Mouse (Mus musculus): ENCODE results near the gene Arhgap25. TPM values are rescaled to one million over a fixed set of nuclear protein-coding genes. Genes with fewer than 3 reads are reported as not detected.
A peak's percentile ranks its signal among the peaks of the same experiment; 100 is the strongest.
"Not testable (repeated sequence)": the region's sequence is repeated elsewhere in the genome, so short reads cannot be mapped to it uniquely, and the experiment has no call there.

Gene Arhgap25
- polyA plus RNA-seq (2015; fragmentation: Nextera tagmentation; extraction: Ambion mirVana): 3.4 TPM in 2 replicates

DNA sequence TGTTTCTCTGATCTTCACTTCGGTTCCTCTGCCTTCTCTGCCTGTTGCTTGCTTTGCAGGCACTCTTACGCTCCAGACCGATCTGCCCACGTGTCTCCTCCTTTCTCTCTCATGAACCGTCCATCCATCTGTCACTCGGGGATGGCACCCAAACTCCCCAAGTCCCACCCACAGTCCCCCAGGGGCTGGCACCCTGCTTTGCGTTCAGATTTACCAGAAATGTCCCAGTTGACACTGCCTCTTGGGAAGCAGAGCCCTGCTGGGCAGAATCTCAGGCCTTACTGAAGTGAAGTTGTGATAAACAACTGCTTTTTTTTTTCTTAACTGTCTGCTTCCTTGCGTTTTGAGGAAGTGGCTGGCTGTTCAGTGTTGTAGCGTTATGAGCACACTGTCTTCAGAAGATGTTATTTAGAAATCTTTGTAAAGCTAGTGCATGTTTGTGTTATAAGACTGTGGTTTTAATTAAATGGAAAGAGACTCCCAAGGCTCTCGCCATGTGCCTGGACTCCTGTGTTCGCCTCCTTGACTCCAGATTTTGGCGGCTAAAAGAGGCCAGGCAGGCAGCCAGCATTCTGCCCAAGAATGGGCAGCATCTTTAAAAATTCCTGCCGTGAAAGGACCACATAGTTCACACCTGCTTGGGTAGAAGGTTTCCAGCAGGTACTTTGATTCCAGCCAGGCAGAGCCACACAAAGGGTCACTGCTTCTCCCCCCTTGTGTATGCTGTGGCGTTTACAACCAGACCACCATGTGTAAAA lies at the start of gene Arhgap25:
Gene Arhgap25, minus strand, starts transcription at position 307 of the 758 bp plus-strand sequence.
- Histone ChIP-seq H3K4me3 (replicated peaks) (no peak within 1 kb of the TSS), H3K36me3 (no peaks in the 10 kb centered on the region), H3K4me1 (replicated peaks) (no peaks in the 10 kb centered on the region), H3K9me3 (no peaks in the 10 kb centered on the region), H3K27me3 (replicated peaks) (no peaks in the 10 kb centered on the region), H3K9ac (no peak within 1 kb of the TSS), H3K4me2 (replicated peaks) (no peak within 1 kb of the TSS), H3K27ac (no peak within 1 kb of the TSS)
- 46% methylated on average over 14 of the region's 14 CpGs for WGBS
- no peak for ATAC-seq

DNA sequence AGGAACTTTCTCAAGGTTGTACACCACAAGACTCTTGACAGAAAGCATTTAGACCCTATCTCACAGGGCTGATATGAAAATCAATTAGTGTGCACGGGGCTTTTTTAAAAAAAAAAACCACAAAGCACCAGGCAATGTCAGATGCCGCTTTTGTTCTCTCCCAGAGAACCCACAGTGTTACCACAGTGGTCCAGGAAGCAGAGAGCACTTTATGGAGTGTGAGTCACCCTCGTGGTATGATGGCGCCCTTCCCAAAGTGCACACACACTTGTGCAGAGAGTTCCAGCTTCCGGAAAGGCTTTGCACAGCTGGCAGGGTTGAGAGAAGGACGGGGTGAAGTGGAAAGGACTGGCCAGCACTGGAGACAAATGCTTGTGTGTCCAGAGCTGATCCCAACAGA lies 49.4 kb upstream of the Arhgap25 start:
- Histone ChIP-seq H3K9me3 (no peaks in the 10 kb centered on the region), H3K4me2 (replicated peaks) (no peak overlapping the region), H3K27me3 (replicated peaks) (no peaks in the 10 kb centered on the region), H3K27ac (0 out of 2 replicates have a peak overlapping the region, but pooled peaks have one; percentile 4), H3K9ac (no peak overlapping the region), H3K4me1 (replicated peaks) (no peaks in the 10 kb centered on the region), H3K36me3 (no peaks in the 10 kb centered on the region), H3K4me3 (replicated peaks) (no peak overlapping the region)
- 46% methylated on average over 6 of the region's 6 CpGs for WGBS
- peak; percentile 89 for ATAC-seq

DNA sequence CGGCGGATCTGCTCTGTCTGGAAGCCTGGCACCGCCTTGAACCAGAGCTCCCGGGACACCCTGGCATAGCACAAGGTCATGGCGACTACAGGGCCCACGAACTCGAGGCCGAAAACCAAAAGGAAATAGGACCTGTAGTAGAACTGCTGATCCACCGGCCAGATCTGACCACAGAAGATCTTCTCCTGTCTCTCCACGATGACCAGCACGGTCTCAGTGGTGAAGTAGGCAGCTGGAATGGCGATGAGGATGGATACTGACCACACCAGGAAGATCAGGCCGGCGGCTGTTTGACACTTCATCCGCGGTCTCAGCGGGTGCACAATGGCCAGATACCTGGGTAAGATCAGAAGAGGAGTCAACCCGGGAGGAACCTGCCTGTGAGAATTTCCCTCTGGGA lies 48.5 kb upstream of the Arhgap25 start:
- Histone ChIP-seq H3K4me1 (replicated peaks) (peaks cover 4% of the 10 kb centered on the region), H3K4me2 (replicated peaks) (no peak overlapping the region), H3K4me3 (replicated peaks) (no peak overlapping the region), H3K36me3 (no peaks in the 10 kb centered on the region), H3K27me3 (replicated peaks) (no peaks in the 10 kb centered on the region), H3K27ac (no peak overlapping the region), H3K9ac (no peak overlapping the region), H3K9me3 (no peaks in the 10 kb centered on the region)
- ATAC-seq: no peak
- 89% methylated on average over 18 of the region's 18 CpGs for WGBS

DNA sequence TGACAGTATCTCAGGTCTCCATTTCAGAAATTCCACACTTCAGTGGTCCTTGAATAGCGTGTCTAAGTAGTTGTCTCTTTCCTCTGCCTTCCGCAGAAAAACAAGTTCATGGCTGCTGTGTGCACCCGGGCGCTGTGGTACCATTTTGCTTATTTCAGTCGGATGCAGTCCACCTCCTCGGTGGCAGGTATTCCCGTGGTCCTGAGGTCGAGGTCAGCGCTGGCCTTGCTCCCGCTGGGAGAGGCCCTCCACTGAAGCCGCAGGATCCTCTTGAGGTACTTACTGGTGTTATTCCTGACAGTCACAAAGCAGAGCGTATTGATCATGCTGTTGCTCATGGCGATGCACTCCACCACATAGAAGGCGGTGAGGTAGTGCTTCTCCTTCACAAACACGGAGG lies 48.0 kb upstream of the Arhgap25 start:
- Histone ChIP-seq H3K4me1 (replicated peaks) (peaks cover 7% of the 10 kb centered on the region), H3K4me3 (replicated peaks) (no peak overlapping the region), H3K27me3 (replicated peaks) (no peaks in the 10 kb centered on the region), H3K36me3 (no peaks in the 10 kb centered on the region), H3K27ac (no peak overlapping the region), H3K9me3 (no peaks in the 10 kb centered on the region), H3K9ac (no peak overlapping the region), H3K4me2 (replicated peaks) (no peak overlapping the region)
- ATAC-seq: no peak
- 90% methylated on average over 15 of the region's 15 CpGs for WGBS

DNA sequence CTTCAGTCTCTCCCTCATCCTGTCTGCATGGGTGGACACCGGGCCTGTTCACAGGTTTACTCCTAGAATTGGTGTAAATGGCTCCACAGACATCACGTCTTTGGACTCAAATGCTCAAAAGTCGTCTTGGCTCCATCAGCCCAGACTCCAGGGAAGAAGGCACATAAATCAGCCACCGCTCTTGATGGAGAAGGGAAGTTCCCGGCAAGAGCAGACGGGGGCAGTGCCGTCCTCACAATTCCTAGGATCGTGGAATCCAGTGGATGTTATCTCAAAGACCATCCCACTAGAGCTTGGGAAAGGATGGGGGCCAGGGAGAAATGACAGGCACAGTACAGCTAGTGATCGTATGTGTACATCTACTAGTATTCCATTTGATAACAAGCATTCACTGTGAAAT lies 45.2 kb upstream of the Arhgap25 start:
- no peak overlapping the region for H3K9ac ChIP-seq
- peaks cover 7% of the 10 kb centered on the region for H3K4me1 ChIP-seq (replicated peaks)
- ATAC-seq: no peak
- WGBS: 45% methylated on average over 9 of the region's 9 CpGs
- no peaks in the 10 kb centered on the region for H3K27me3 ChIP-seq (replicated peaks)
- no peaks in the 10 kb centered on the region for H3K9me3 ChIP-seq
- H3K4me2 ChIP-seq (replicated peaks): no peak overlapping the region
- no peak overlapping the region for H3K4me3 ChIP-seq (replicated peaks)
- H3K27ac ChIP-seq: no peak overlapping the region
- no peaks in the 10 kb centered on the region for H3K36me3 ChIP-seq

DNA sequence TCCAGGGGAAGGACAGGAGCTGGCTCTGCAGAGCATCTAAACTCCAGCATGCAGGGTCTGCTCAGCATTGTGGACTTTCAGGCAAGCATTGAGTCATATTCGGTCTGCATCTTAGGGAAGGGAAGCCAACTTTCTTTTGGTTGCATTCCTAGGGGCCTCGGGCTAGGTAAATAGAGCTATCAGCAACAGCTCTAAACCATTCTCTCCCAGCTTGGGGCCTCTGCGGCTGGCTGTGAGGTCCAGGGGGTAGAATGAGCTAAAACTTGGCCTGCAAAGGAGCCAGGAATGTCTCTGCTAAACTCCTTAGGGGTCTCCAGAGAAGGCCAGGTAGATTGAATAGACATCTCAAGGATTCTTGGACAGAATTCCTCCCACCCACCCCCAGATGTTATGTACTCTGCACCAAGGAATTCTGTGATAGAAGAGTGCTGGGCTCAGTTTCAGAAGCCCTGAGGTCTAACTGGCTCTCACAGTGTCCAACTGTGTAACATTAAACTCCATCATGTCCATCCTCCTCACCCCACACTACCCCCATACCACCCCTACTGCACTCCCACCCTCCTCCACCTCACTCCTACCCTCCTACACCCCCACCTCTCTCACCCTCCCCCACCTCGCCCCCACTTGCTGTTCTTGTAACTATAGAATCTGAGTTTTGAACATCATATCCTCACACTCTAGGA lies 43.7 kb upstream of the Arhgap25 start:
- Histone ChIP-seq H3K4me2 (replicated peaks) (no peak overlapping the region), H3K4me3 (replicated peaks) (no peak overlapping the region), H3K27ac (0 out of 2 replicates have a peak overlapping the region, but pooled peaks have one; percentile 48), H3K9ac (no peak overlapping the region), H3K36me3 (no peaks in the 10 kb centered on the region), H3K4me1 (replicated peaks) (peaks cover 7% of the 10 kb centered on the region), H3K9me3 (no peaks in the 10 kb centered on the region), H3K27me3 (replicated peaks) (no peaks in the 10 kb centered on the region)
- WGBS: 33% methylated on average over 4 of the region's 4 CpGs
- ATAC-seq: peak; percentile 76

DNA sequence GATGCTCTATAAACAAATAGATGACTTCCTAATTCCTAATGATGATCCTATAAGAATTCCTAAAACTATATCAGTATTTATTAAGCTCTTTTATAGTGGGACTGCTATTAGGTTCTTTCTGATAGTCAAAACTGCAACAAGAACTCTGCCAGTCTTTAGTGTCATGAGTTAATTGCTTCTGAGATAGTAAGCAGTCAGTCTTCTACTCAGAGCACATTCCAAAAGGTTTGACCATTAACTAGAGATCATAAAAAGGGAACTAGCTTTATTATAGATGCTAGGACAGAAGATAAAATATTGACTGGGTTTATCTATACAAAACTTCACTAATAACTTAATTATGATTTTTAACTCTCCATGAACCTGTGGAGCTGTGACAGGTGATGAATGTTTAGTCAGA lies 38.8 kb upstream of the Arhgap25 start:
- H3K4me1 ChIP-seq (replicated peaks): peaks cover 14% of the 10 kb centered on the region
- not testable (repeated sequence) for H3K4me2 ChIP-seq (replicated peaks); H3K4me3 ChIP-seq (replicated peaks); H3K36me3 ChIP-seq; H3K9me3 ChIP-seq; H3K27ac ChIP-seq; H3K27me3 ChIP-seq (replicated peaks); H3K9ac ChIP-seq
- ATAC-seq: peak; percentile 56; the same call in 1 of the 2 replicates

DNA sequence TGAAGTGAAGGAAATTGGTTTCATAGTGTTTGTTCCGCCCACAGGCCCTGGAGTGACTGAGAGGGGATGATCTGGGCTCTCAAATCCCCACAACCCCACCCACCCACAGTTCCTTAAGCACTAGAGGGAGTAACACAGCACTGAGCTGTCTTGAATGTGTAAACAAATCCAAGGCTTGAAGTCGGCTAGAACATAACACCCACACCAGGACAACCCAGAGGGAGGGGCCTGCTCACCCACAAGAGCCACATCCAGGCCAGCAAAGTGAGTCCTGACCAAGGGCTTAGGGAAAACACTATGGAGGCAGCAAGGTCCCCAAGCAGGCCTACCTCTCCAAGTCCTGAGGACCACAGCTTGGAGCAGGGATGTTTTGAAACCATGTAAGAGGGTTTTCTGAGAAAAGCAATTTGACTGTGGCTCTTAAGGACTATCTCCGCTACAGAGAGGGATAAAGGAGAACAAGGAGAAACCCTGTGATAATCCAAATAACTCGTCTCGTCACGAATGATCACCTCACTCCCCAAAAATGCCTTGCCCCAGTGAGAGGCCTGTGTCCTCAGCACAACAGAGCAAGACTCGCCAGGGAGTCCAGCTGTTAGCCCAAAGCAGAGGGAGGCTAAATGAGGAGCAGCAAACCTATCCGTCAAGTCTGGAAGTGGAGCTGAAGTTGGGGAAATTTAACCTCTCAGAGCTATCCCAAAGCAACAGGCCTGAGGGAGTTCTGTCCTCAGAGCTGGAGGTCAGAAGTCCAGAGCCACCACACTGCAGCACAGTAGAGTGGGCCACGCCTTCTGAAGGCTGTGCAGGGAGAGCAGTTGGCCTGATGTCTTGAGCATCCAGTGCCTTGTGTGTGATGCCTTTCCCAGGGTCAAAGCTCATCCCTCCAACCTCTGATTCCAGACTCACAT lies 34.9 kb upstream of the Arhgap25 start:
- WGBS: 48% methylated on average over 9 of the region's 9 CpGs
- Histone ChIP-seq H3K27me3 (replicated peaks) (no peaks in the 10 kb centered on the region), H3K4me3 (replicated peaks) (no peak overlapping the region), H3K9ac (no peak overlapping the region), H3K4me2 (replicated peaks) (no peak overlapping the region), H3K9me3 (no peaks in the 10 kb centered on the region), H3K36me3 (no peaks in the 10 kb centered on the region), H3K4me1 (replicated peaks) (peaks cover 8% of the 10 kb centered on the region; the same call in 1 of the 2 replicates), H3K27ac (no peak overlapping the region)
- peak; percentile 76 for ATAC-seq

DNA sequence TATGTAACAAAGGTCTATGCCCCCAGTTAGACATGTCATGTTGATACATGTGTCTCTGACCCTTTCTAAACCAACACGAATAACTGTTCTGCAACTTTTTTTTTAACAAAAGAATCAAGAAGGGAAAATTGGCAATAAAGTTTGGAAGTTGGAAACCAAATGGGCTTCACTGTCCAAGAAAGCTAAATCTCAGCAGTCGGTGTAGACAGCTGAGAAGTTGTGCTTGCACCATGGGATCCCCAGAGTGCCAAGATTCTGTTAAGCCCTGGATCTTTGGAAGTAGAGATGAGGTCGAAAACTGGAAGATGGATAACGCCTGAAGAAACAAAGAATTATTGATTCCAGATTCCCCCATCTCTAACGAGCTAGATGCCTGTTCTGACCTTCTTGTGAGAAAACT lies 32.1 kb upstream of the Arhgap25 start:
- no peak overlapping the region for H3K4me2 ChIP-seq (replicated peaks)
- 72% methylated on average over 5 of the region's 5 CpGs for WGBS
- H3K9ac ChIP-seq: no peak overlapping the region
- no peaks in the 10 kb centered on the region for H3K27me3 ChIP-seq (replicated peaks)
- H3K4me3 ChIP-seq (replicated peaks): no peak overlapping the region
- H3K4me1 ChIP-seq (replicated peaks): peaks cover 8% of the 10 kb centered on the region; the same call in 1 of the 2 replicates
- no peak for ATAC-seq
- H3K36me3 ChIP-seq: no peaks in the 10 kb centered on the region
- no peaks in the 10 kb centered on the region for H3K9me3 ChIP-seq
- H3K27ac ChIP-seq: no peak overlapping the region

DNA sequence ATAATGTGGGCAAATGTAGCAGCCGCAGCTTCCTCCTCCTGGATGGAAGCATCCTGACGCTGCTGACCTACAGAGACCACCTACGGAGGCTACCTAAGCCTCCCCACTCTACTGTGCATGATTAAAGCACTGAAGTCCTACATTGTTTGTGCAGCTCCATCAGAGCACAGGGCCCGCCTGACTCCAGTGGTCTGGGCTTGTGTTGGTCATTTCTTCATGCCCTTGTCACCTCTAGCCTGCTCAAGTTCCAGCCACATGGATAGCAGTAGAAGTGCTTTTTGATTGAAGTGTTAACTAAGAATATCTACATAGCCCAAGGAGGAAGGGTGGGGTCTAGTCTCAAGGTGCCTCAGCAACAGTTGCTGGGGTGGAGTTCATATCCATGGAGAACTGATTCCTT lies 31.3 kb upstream of the Arhgap25 start:
- no peak overlapping the region for H3K4me3 ChIP-seq (replicated peaks)
- WGBS: 91% methylated on average over 4 of the region's 4 CpGs
- H3K27ac ChIP-seq: no peak overlapping the region
- no peaks in the 10 kb centered on the region for H3K27me3 ChIP-seq (replicated peaks)
- H3K36me3 ChIP-seq: no peaks in the 10 kb centered on the region
- no peaks in the 10 kb centered on the region for H3K9me3 ChIP-seq
- H3K4me2 ChIP-seq (replicated peaks): no peak overlapping the region
- H3K4me1 ChIP-seq (replicated peaks): peaks cover 8% of the 10 kb centered on the region; the same call in 1 of the 2 replicates
- H3K9ac ChIP-seq: no peak overlapping the region
- ATAC-seq: no peak

DNA sequence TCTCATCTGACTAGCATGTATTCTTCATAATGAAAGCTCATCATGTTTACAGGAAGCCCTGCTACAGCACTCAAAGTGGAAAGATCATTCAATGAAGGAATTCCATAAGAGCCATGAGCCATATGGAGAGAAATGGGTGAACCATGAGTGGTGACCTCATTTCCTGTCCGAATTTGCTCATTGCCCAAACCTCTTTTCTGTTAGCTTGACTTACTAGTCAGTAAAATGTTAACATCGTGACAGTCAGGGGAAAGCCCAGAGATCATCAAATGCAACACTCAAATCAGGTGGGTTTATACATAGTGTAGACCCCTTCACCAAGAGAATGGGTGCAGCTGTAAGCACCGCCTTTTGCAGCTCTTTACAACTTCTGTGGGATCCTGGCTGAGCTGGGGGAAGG lies 20.7 kb upstream of the Arhgap25 start:
- Histone ChIP-seq H3K4me3 (replicated peaks) (no peak overlapping the region), H3K27me3 (replicated peaks) (no peaks in the 10 kb centered on the region), H3K9me3 (no peaks in the 10 kb centered on the region), H3K4me2 (replicated peaks) (no peak overlapping the region), H3K27ac (no peak overlapping the region), H3K9ac (no peak overlapping the region), H3K4me1 (replicated peaks) (no peaks in the 10 kb centered on the region), H3K36me3 (no peaks in the 10 kb centered on the region)
- ATAC-seq: no peak
- 81% methylated on average over 3 of the region's 3 CpGs for WGBS
